Comparison of ENCODE assay signal across 12 mouse cellular contexts in genomic region chr1:29731930-29732329, GRCm38 (mm10).
DNase-seq lines count a peak whose midpoint lies in the region; ATAC-seq lines count a peak whose summit lies in the region.
"Had no signal": no experiment of that assay in that cellular context is flagged by ENCODE, and none has a peak within 500 bp of the region (broad histone marks: within the 10 kb centered on the region; RNA-seq: fewer than 3 reads in every experiment).

No protein-coding gene starts in this region.

- no peak overlapping the region for H3K9ac ChIP-seq in liver, embryonic 11.5 days (ENCODE audit: low read depth, low read length)
- no peak overlapping the region for H3K9ac ChIP-seq in neural tube, embryonic 12.5 days
- H3K9ac ChIP-seq: embryonic facial prominence, embryonic 13.5 days; liver, embryonic 14.5 days had no signal

- intact Hi-C loops in left cerebral cortex, postnatal 36 days (cut with DNase I): no loop called here

- peak; percentile 53 for DNase-seq in embryo, embryonic 11 days
- DNase-seq in embryo, embryonic 10 days (ENCODE audit: low spot score): no peak
- peak; percentile 40 for DNase-seq in liver
- DNase-seq in liver, embryonic 11.5 days (ENCODE audit: low spot score): no peak
- peak; percentile 57 for DNase-seq in embryo, embryonic 11.5 days (ENCODE audit: low read depth, low spot score)
- DNase-seq in left cerebral cortex, postnatal 36 days (ENCODE audit: low spot score in 2 of 2): no peak
- DNase-seq: heart, adult 11 months; thymus, postnatal 14 days had no signal

- no peaks in the 10 kb centered on the region for H3K36me3 ChIP-seq in liver, embryonic 11.5 days (ENCODE audit: control insufficient read depth, insufficient read depth, low read length)
- no peaks in the 10 kb centered on the region for H3K36me3 ChIP-seq in neural tube, embryonic 12.5 days
- H3K36me3 ChIP-seq: embryonic facial prominence, embryonic 13.5 days had no signal

- H3K9me3 ChIP-seq in liver, embryonic 11.5 days (ENCODE audit: control insufficient read depth, low read length): no peaks in the 10 kb centered on the region
- H3K9me3 ChIP-seq in neural tube, embryonic 12.5 days: no peaks in the 10 kb centered on the region
- H3K9me3 ChIP-seq: embryonic facial prominence, embryonic 13.5 days had no signal

- no peak overlapping the region for H3K4me3 ChIP-seq in liver, embryonic 11.5 days (ENCODE audit: low read depth, low read length)
- no peak overlapping the region for H3K4me3 ChIP-seq in neural tube, embryonic 12.5 days
- H3K4me3 ChIP-seq: embryonic facial prominence, embryonic 13.5 days had no signal

- WGBS in liver, embryonic 11.5 days: 66% methylated on average over 2 of the region's 2 CpGs
- WGBS in neural tube, embryonic 12.5 days: 46% methylated on average over 2 of the region's 2 CpGs

- H3K27ac ChIP-seq in liver, embryonic 11.5 days (ENCODE audit: low read depth, low read length): no peak overlapping the region
- no peak overlapping the region for H3K27ac ChIP-seq in neural tube, embryonic 12.5 days
- H3K27ac ChIP-seq: embryonic facial prominence, embryonic 13.5 days; liver, embryonic 14.5 days had no signal

- no peaks in the 10 kb centered on the region for H3K4me1 ChIP-seq in liver, embryonic 11.5 days (replicated peaks; ENCODE audit: control insufficient read depth, insufficient read depth, low read length)
- H3K4me1 ChIP-seq in neural tube, embryonic 12.5 days: no peaks in the 10 kb centered on the region
- H3K4me1 ChIP-seq: embryonic facial prominence, embryonic 13.5 days had no signal

- no peak overlapping the region for H3K4me2 ChIP-seq in liver, embryonic 11.5 days
- H3K4me2 ChIP-seq in neural tube, embryonic 12.5 days (replicated peaks): no peak overlapping the region
- H3K4me2 ChIP-seq: embryonic facial prominence, embryonic 13.5 days had no signal

- no peaks in the 10 kb centered on the region for H3K27me3 ChIP-seq in liver, embryonic 11.5 days (replicated peaks; ENCODE audit: control insufficient read depth, insufficient read depth, low read length)
- no peaks in the 10 kb centered on the region for H3K27me3 ChIP-seq in neural tube, embryonic 12.5 days (replicated peaks)
- H3K27me3 ChIP-seq: embryonic facial prominence, embryonic 13.5 days had no signal

- no peak for ATAC-seq in liver, embryonic 11.5 days (replicated peaks; ENCODE audit: low FRiP score)
- 0 out of 2 replicates have a peak, but pooled peaks have one; percentile 61 for ATAC-seq in neural tube, embryonic 12.5 days (ENCODE audit: low FRiP score, low read depth)
- ATAC-seq in megakaryocyte-erythroid progenitor cell, adult 5-6 weeks (replicated peaks; ENCODE audit: low FRiP score, low TSS enrichment, poor library complexity, severe bottlenecking): no peak

Comparison
In these comparisons a context has a peak if more than half of its experiments do, and no peak if none do; other contexts are left out.
1. DNase-seq: peak in embryo, embryonic 11 days (single experiment), liver (single experiment) and embryo, embryonic 11.5 days (single experiment); none in embryo, embryonic 10 days (single experiment), liver, embryonic 11.5 days (single experiment) and left cerebral cortex, postnatal 36 days (0 of 2).